Mouse (Mus musculus): ENCODE measurements around the gene Map6d1. TPM values are rescaled to one million over a fixed set of nuclear protein-coding genes. Genes with fewer than 3 reads are reported as not detected.

The Map6d1 gene
- polyA plus RNA-seq, 1 experiment = not detected

- WGBS = 84% methylated on average over 4 of the region's 4 CpGs
- no peak for DNase-seq
- H3K4me1 ChIP-seq (ENCODE audit: control insufficient read depth, insufficient read depth, low read length) = peaks cover 5% of the 10 kb centered on the region
- no peak overlapping the region for H3K4me3 ChIP-seq (replicated peaks; ENCODE audit: extremely low read depth, low read depth, low read length)
- TF ChIP-seq CTCF (IDR thresholded peaks at IDR 0.05; ENCODE audit: insufficient read depth, low read length) = no peak
- no peak for TF ChIP-seq POLR2A (IDR thresholded peaks at IDR 0.05; ENCODE audit: borderline replicate concordance, extremely low read depth, low read depth, low read length)
These were observed 2.5 kb downstream of the Map6d1 start for GRCm38 (mm10) chr16:20238646-20239045.

DNA sequence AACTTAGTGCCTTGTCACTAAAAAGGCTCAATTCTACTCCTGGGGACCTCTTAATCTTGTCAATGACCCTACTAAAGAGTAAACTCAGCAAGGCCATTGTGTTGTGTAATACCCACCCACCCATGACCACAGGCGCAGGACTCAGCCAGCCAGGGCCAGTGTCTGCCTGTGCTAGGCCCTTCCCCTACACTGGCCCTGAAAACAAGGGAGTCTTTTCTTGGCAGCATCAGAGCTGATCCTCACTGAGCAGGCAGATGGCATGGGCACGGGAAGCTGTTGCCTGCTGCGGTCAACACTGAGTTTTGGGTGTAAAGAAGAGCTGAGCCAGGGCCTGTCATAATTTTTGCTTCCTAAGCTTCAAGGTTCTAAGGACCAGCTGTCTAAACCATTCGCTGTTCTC lies 3.7 kb downstream of the Map6d1 start:
- 68% methylated on average over 4 of the region's 4 CpGs for WGBS
- peaks cover 5% of the 10 kb centered on the region for H3K4me1 ChIP-seq (ENCODE audit: control insufficient read depth, insufficient read depth, low read length)
- H3K4me3 ChIP-seq (replicated peaks; ENCODE audit: extremely low read depth, low read depth, low read length) = no peak overlapping the region
- no peak for TF ChIP-seq CTCF (IDR thresholded peaks at IDR 0.05; ENCODE audit: insufficient read depth, low read length)
- TF ChIP-seq POLR2A (IDR thresholded peaks at IDR 0.05; ENCODE audit: borderline replicate concordance, extremely low read depth, low read depth, low read length) = no peak
- no peak for DNase-seq

DNA sequence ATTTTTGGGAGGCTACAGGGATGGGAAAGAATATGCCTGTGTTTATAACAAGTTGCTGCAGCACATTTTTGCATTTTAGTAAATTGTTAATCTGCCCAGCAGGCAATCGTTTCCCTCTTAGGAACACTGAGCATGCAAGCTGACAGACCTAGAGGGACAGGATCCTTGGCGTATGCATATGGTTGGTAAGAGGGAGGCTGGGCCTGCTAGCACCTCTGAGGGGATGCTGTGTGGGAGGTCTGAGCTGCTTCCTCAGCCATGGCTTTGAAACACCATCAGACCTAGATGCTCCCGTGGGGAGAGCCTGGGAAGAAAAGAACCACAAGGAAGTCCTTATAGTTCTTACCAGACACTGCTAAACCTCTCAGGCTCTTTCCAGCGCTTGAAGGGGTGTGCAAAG lies 6.8 kb downstream of the Map6d1 start:
- WGBS = 57% methylated on average over 4 of the region's 4 CpGs
- no peaks in the 10 kb centered on the region for H3K4me1 ChIP-seq (ENCODE audit: control insufficient read depth, insufficient read depth, low read length)
- TF ChIP-seq CTCF (IDR thresholded peaks at IDR 0.05; ENCODE audit: insufficient read depth, low read length) (no peak), POLR2A (IDR thresholded peaks at IDR 0.05; ENCODE audit: borderline replicate concordance, extremely low read depth, low read depth, low read length) (no peak)
- no peak overlapping the region for H3K4me3 ChIP-seq (replicated peaks; ENCODE audit: extremely low read depth, low read depth, low read length)
- no peak for DNase-seq

DNA sequence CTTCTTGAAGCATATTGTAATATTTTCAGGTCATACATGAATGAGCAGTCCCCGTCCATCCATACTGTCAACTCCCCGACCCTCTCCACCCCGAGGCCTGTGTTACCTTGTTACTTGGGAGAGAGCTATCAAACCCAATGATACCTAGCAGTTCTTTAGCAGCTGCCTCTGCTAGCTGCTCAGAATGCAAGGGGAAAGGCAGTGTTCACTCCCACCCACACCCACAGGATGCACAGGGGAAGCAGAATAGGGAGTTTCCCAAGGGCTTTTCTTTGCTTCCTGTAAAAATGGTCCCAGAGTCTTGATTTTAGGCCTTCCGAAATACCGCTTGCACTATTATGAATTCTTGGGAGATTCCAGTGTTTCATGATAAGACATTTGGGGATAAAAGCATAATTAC lies 13.0 kb downstream of the Map6d1 start:
- TF ChIP-seq CTCF (IDR thresholded peaks at IDR 0.05; ENCODE audit: insufficient read depth, low read length) (no peak), POLR2A (IDR thresholded peaks at IDR 0.05; ENCODE audit: borderline replicate concordance, extremely low read depth, low read depth, low read length) (no peak)
- DNase-seq = no peak
- WGBS = 95% methylated on average over 5 of the region's 5 CpGs
- Histone ChIP-seq H3K4me3 (replicated peaks; ENCODE audit: extremely low read depth, low read depth, low read length) (no peak overlapping the region), H3K4me1 (ENCODE audit: control insufficient read depth, insufficient read depth, low read length) (no peaks in the 10 kb centered on the region)

DNA sequence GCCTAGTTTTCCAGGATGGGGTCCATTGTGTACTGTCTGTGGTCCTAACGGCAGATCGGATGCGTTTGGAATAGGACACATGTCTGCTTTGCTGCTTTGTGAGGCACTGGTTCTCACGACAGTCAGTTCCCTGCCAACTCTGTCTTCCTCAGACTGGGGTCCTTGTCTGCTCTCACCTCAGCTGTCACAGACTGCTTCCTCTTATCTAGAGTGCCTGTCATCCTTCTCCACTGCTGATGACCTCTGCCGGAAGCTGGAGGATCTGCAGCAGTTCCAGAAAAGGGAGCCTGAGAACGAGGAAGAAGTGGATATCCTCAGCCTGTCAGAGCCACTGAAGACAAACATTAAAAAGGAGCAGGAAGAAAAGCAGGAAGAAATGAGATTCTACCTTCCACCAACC lies 13.7 kb downstream of the Map6d1 start:
- peak; percentile 10; the same call in 1 of the 2 replicates for TF ChIP-seq CTCF (IDR thresholded peaks at IDR 0.05; ENCODE audit: insufficient read depth, low read length)
- TF ChIP-seq POLR2A (IDR thresholded peaks at IDR 0.05; ENCODE audit: borderline replicate concordance, extremely low read depth, low read depth, low read length) = no peak
- Histone ChIP-seq H3K4me3 (replicated peaks; ENCODE audit: extremely low read depth, low read depth, low read length) (no peak overlapping the region), H3K4me1 (ENCODE audit: control insufficient read depth, insufficient read depth, low read length) (no peaks in the 10 kb centered on the region)
- no peak for DNase-seq
- WGBS = 59% methylated on average over 6 of the region's 6 CpGs

GRCm38 (mm10) chr16:20226676-20227075 lies 14.5 kb downstream of the Map6d1 start:
- no peak for DNase-seq
- Histone ChIP-seq H3K4me1 (ENCODE audit: control insufficient read depth, insufficient read depth, low read length) (no peaks in the 10 kb centered on the region), H3K4me3 (replicated peaks; ENCODE audit: extremely low read depth, low read depth, low read length) (no peak overlapping the region)
- TF ChIP-seq CTCF (IDR thresholded peaks at IDR 0.05; ENCODE audit: insufficient read depth, low read length) (no peak), POLR2A (IDR thresholded peaks at IDR 0.05; ENCODE audit: borderline replicate concordance, extremely low read depth, low read depth, low read length) (no peak)
- WGBS = 96% methylated on average over 4 of the region's 4 CpGs

GRCm38 (mm10) chr16:20222726-20223125 lies 18.4 kb downstream of the Map6d1 start:
- DNase-seq = no peak
- Histone ChIP-seq H3K4me1 (ENCODE audit: control insufficient read depth, insufficient read depth, low read length) (no peaks in the 10 kb centered on the region), H3K4me3 (replicated peaks; ENCODE audit: extremely low read depth, low read depth, low read length) (no peak overlapping the region)
- WGBS = 95% methylated on average over 6 of the region's 6 CpGs
- TF ChIP-seq POLR2A (IDR thresholded peaks at IDR 0.05; ENCODE audit: borderline replicate concordance, extremely low read depth, low read depth, low read length) (no peak), CTCF (IDR thresholded peaks at IDR 0.05; ENCODE audit: insufficient read depth, low read length) (no peak)

DNA sequence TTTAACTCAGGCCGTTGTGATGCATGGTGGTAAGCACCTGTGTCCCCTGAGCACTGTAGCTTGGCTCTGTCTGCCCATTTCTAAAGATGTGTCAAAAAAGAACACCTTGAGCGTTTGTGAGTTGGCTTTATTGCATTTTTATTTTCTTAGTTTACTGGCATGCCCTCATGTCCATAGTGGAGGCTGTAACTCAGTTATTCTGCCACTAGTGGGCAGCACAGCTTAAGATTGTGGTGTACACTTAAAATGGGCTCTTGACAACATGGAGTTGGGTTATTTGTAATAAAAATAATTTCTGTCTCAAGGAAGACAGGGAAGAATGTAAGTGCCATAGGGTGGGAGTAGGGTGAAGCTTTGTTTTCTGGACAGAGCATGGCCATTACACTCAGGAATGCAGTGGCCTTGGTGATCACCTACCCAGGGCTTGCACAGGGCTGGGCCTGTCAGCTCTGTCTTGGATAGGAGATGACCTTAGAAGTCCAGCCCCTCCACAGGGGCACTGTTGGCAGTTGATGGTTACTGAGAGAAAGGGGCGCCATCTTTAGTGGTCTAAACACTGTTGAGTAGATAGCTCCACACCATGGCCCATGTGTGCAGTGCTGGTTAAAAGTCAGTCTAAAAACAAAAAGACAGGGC lies 27.4 kb downstream of the Map6d1 start:
- Histone ChIP-seq H3K4me3 (replicated peaks; ENCODE audit: extremely low read depth, low read depth, low read length) (no peak overlapping the region), H3K4me1 (ENCODE audit: control insufficient read depth, insufficient read depth, low read length) (no peaks in the 10 kb centered on the region)
- WGBS = 88% methylated on average over 3 of the region's 3 CpGs
- peak; percentile 19 for DNase-seq
- TF ChIP-seq CTCF (IDR thresholded peaks at IDR 0.05; ENCODE audit: insufficient read depth, low read length) = 0 out of 2 replicates have a peak, but pooled peaks have one; percentile 6
- no peak for TF ChIP-seq POLR2A (IDR thresholded peaks at IDR 0.05; ENCODE audit: borderline replicate concordance, extremely low read depth, low read depth, low read length)

DNA sequence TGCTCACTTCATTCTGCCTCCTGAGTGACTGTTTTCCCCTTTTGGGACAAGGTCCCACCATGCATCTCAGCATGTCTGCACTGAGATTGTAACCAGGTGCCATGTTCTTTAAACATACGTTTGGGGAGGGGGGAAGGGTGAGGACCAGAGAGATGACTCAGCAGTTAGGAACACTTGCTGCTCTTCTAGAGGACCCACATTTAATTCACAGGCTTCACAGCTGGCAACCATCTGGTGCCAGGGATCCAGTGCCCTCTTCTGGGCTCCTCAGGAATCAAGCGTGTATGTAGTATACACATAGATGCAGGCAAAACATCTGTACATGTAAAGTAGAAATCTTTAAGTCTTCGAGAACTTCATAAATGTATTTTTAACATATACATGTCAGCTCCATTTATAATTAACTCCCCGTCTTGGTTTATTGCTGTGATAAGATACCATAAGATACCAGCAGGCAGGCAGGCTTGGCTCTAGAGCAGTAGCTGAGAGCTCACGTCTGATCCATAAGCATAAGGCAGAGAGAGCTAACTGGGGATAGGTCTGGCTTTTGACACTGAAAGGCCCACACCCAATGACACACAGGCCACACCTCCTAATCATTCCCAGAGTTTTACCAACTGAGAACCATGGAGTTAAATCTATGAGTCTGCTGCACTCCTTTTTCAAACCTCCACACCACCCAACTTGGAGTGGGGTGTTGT lies 41.5 kb downstream of the Map6d1 start:
- no peak overlapping the region for H3K4me3 ChIP-seq (replicated peaks; ENCODE audit: extremely low read depth, low read depth, low read length)
- DNase-seq = no peak
- H3K4me1 ChIP-seq (ENCODE audit: control insufficient read depth, insufficient read depth, low read length) = peaks cover 3% of the 10 kb centered on the region; the same call in 1 of the 2 replicates
- TF ChIP-seq CTCF (IDR thresholded peaks at IDR 0.05; ENCODE audit: insufficient read depth, low read length) (no peak), POLR2A (IDR thresholded peaks at IDR 0.05; ENCODE audit: borderline replicate concordance, extremely low read depth, low read depth, low read length) (no peak)
- WGBS = 86% methylated on average over 5 of the region's 5 CpGs

- 96% methylated on average over 5 of the region's 5 CpGs for WGBS
- TF ChIP-seq POLR2A (IDR thresholded peaks at IDR 0.05; ENCODE audit: borderline replicate concordance, extremely low read depth, low read depth, low read length) = no peak
- TF ChIP-seq CTCF (IDR thresholded peaks at IDR 0.05; ENCODE audit: insufficient read depth, low read length) = no peak
- peaks cover 3% of the 10 kb centered on the region; the same call in 1 of the 2 replicates for H3K4me1 ChIP-seq (ENCODE audit: control insufficient read depth, insufficient read depth, low read length)
- H3K4me3 ChIP-seq (replicated peaks; ENCODE audit: extremely low read depth, low read depth, low read length) = no peak overlapping the region
- no peak for DNase-seq
These were observed 44.2 kb downstream of the Map6d1 start for GRCm38 (mm10) chr16:20196962-20197361.
